8 mouse cellular contexts compared by ENCODE assay signal in genomic region chr2:127586694-127587513, GRCm38 (mm10). TPM values are rescaled to one million over a fixed set of nuclear protein-coding genes. Genes with fewer than 3 reads are reported as not detected.
DNase-seq lines count a peak whose midpoint lies in the region; ATAC-seq lines count a peak whose summit lies in the region.

Gene Zfp661 (minus strand): TSS chr2:127587094.
Gene Mrps5 (plus strand): TSS chr2:127587222.

- ATAC-seq in megakaryocyte progenitor cell, adult 5-6 weeks (replicated peaks; ENCODE audit: poor library complexity) = peak; percentile 62

- peak; percentile 89 for DNase-seq in adipocyte (ENCODE audit: low spot score)
- peak; percentile 81 for DNase-seq in embryo, embryonic 10 days (ENCODE audit: low spot score)
- peak; percentile 88 for DNase-seq in gastrocnemius, postnatal 10 days
- DNase-seq in induced T-regulatory cell, adult 2 months (ENCODE audit: low read depth) = peak; percentile 88
- peak; percentile 43 to 77 for DNase-seq in left cerebral cortex, adult 9 months (ENCODE audit: low spot score in 2 of 2)
- DNase-seq in right cerebral cortex, postnatal 14 days = peak; percentile 78
- peak; percentile 82 to 87 for DNase-seq in urinary bladder, postnatal 36 days (ENCODE audit: low spot score in 2 of 2)

RNA-seq across cellular contexts. Expression of gene Zfp661, which starts in this region (rescaled TPM):
- 1 to 10 TPM; 1.7 to 2.4 TPM for total RNA-seq in gastrocnemius, postnatal 10 days (2021)
- 2.8 and 4.7 TPM in 2 replicates for total RNA-seq in megakaryocyte progenitor cell, adult 5-6 weeks (2015)
- 2.6 and 4.9 TPM in 2 replicates for total RNA-seq in megakaryocyte progenitor cell, adult 5-6 weeks (2017)

RNA-seq across cellular contexts. Expression of gene Mrps5, which starts in this region (rescaled TPM):
- total RNA-seq in gastrocnemius, postnatal 10 days (2021) = 10 to 100 TPM; 89.6 to 96.3 TPM
- 29.1 and 37.2 TPM in 2 replicates for total RNA-seq in megakaryocyte progenitor cell, adult 5-6 weeks (2015)
- total RNA-seq in megakaryocyte progenitor cell, adult 5-6 weeks (2017) = 121 and 187 TPM in 2 replicates

Comparison
In these comparisons a context has a peak if more than half of its experiments do, and no peak if none do; other contexts are left out.
1. Peak in every context shown above with its lines: DNase-seq and ATAC-seq.